Mouse (Mus musculus) embryonic facial prominence, embryonic 12.5 days (tissue): ENCODE data around the gene Smad9. TPM values are rescaled to one million over a fixed set of nuclear protein-coding genes. Genes with fewer than 3 reads are reported as not detected.

Experiments
- ATAC-seq: fragments of 200-750 bp; cut with Nextera tagmentation; 2 replicates; pipeline ENCODE4 v1.8.0; 2017; ENCODE audit not compliant: insufficient number of reproducible peaks, insufficient read depth, low FRiP score, low TSS enrichment
- H3K27ac ChIP-seq: fragments of 300-500 bp; sonication (generic); 2 replicates; pipeline ENCODE4 v1.5.1; 2016; ENCODE audit warnings: mild to moderate bottlenecking
- H3K27me3 ChIP-seq: fragments of 300-500 bp; sonication (generic); 2 replicates; pipeline ENCODE4 v1.6.1; 2016; ENCODE audit warnings: mild to moderate bottlenecking, moderate library complexity
- H3K36me3 ChIP-seq: fragments of 300-500 bp; sonication (generic); 2 replicates; pipeline ENCODE4 v1.6.1; 2016; ENCODE audit warnings: mild to moderate bottlenecking
- H3K4me1 ChIP-seq: fragments of 300-500 bp; sonication (generic); 2 replicates; pipeline ENCODE4 v1.6.1; 2016
- H3K4me2 ChIP-seq: fragments of 300-500 bp; sonication (generic); replicated peaks from 2 replicates; pipeline ENCODE4 v1.6.1; 2016; ENCODE audit warnings: mild to moderate bottlenecking, moderate library complexity
- H3K4me3 ChIP-seq: fragments of 300-500 bp; sonication (generic); 2 replicates; pipeline ENCODE4 v1.5.1; 2016; ENCODE audit warnings: mild to moderate bottlenecking
- H3K9ac ChIP-seq: fragments of 300-500 bp; sonication (generic); 2 replicates; pipeline ENCODE4 v1.6.1; 2016; ENCODE audit warnings: mild to moderate bottlenecking, moderate library complexity
- H3K9me3 ChIP-seq: fragments of 300-500 bp; sonication (generic); 2 replicates; pipeline ENCODE4 v1.6.1; 2016; ENCODE audit warnings: mild to moderate bottlenecking, moderate library complexity
- WGBS: fragments of 180-500 bp; shearing (Covaris S2); methylation state at CpG from one replicate; pipeline ENCODE4 v1.1.7; 2016; 5-methylcytosine and 5-hydroxymethylcytosine counted together
- polyA plus RNA-seq: library from polyadenylated mRNA; unstranded; fragments of >200 nt; fragmentation: Nextera tagmentation; extraction: Ambion mirVana; gene quantifications from 2 replicates; pipeline ENCODE4 v1.2.1, GENCODE M21; 2016

Smad9 gene
- polyA plus RNA-seq, 1 experiment from 2014 or later = 1.2 TPM

DNA sequence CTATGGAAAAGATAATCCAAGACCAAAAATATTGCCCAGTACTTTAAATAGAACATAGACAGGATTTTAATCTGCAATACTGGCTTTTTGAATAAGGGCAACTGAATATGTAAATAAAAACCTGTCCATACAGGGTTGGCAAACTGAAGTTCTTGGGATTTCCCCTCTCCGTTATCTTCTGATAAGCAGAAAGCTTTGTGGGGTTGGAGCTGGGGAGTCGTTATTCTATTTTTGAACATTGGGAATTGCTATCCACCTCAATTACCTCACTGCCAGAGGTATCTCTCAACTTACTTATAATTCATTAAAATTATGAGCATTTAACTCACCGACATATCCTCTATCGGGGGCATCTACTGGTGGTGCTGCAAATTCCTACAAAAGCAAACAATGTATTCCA, 23.0 kb upstream of the Smad9 start:
- H3K4me3 ChIP-seq = no peak overlapping the region
- 95% methylated on average over 4 of the region's 4 CpGs for WGBS

DNA sequence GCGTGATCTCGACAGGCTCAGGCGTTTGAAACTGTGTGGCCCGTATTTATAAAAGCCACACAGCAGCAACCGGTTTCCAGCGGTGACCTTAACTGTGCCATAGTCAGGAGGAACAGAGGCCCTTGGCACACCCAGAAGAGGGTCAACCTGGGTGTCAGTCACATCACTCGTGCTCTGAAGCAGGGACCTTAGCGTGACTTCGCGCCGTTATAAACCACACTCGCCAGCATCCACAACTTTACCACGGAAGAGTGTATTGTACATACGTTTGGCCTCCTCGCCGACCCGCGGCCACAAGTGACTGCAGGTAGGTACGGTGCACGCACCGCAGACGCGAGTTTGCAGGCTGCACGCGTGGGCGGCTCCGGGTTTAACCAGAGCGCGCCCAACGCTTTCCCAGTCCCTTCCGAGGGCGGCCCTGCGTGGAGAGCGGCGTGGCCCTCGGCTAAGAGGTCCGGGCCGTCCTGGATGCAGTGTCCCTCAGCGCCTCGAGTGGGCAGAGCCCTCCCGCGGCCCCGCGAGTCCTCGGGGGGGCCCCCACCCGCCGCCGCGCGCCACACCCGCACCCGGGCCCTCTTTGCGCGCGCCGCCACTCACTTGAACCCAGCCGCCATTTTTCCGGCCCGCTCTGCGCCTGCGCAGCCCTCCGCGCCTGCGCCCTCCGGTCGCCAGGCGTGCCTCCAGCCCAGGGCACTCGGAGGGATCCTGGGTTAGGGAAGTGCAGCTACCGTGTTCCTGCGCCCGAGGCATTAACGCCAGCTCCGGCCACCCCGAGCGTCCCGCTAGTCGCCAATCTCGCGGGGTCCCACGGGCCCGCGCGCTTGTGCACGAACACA, 20.8 kb upstream of the Smad9 start:
- Histone ChIP-seq H3K36me3 (peaks cover 33% of the 10 kb centered on the region), H3K4me2 (peak overlapping the region; percentile 81), H3K9ac (peak overlapping the region; percentile 85), H3K4me1 (0 out of 2 replicates have a peak, but pooled peaks cover 3% of the 10 kb centered on the region), H3K9me3 (no peaks in the 10 kb centered on the region), H3K27me3 (no peaks in the 10 kb centered on the region), H3K27ac (peak overlapping the region; percentile 99), H3K4me3 (peak overlapping the region; percentile 69)
- ATAC-seq = peak; percentile 92
- 1% methylated on average over 83 of the region's 84 CpGs for WGBS

More for the DNA sequence above, 23.0 kb upstream of the Smad9 start:
- 0 out of 2 replicates have a peak, but pooled peaks cover 3% of the 10 kb centered on the region for H3K4me1 ChIP-seq
- peaks cover 51% of the 10 kb centered on the region for H3K36me3 ChIP-seq
- no peaks in the 10 kb centered on the region for H3K9me3 ChIP-seq
- no peak overlapping the region for H3K4me2 ChIP-seq
- no peak overlapping the region for H3K27ac ChIP-seq
- ATAC-seq = no peak
- no peak overlapping the region for H3K9ac ChIP-seq
- no peaks in the 10 kb centered on the region for H3K27me3 ChIP-seq

DNA sequence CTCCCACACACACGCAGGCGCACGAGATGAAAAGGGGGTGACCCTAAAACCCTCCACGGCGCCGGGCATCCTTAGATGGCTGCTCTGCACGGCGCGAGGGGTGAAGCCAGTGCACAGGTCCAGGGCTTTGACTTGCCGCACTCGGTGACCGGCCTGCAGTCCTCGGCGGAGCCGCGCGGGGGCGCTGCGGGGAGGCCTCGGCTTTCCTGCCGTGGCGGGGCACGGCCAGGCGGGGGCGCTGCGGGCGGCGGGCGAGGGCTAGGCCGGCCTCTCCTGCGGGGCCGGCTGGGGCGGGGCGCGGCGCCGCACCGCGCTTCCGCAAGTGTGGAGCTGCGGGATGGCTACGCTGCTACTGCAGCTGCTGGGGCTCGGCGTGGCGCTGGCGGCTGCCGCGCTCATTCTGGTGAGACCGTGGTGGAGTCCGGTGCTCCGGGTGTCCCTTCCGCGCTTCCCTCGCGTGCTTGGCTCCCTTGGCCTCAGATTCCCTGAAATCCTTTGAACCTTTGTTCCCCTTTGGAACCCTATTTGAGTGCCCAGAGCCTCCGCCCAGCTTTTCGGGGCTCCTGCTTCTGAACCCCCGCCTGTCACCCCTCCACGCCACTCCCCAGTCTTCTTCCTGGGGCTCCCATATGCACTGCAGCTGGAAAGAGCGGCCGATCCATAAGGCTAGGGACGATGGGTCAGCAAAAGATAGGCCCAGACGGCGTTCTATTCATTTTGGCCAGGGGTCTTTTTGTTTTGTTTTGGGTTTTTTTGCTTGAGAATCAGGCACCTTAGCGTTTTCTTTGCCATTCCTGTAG, 19.9 kb upstream of the Smad9 start, which contains the start of the genes Exosc8 and Alg5:
Exosc8 (minus strand) TSS at position 147 of the 800 bp plus-strand sequence.
Alg5 (plus strand) TSS at position 293 of the 800 bp plus-strand sequence.
- Histone ChIP-seq H3K9ac (peak within 1 kb of the TSS; percentile 85), H3K36me3 (peaks cover 29% of the 10 kb centered on the region), H3K4me3 (peak within 1 kb of the TSS; percentile 69), H3K9me3 (no peaks in the 10 kb centered on the region), H3K27me3 (no peaks in the 10 kb centered on the region), H3K4me2 (peak within 1 kb of the TSS; percentile 81), H3K4me1 (0 out of 2 replicates have a peak, but pooled peaks cover 3% of the 10 kb centered on the region), H3K27ac (peak within 1 kb of the TSS; percentile 99)
- ATAC-seq = peak; percentile 93
- WGBS = 0% methylated on average over 57 of the region's 65 CpGs

DNA sequence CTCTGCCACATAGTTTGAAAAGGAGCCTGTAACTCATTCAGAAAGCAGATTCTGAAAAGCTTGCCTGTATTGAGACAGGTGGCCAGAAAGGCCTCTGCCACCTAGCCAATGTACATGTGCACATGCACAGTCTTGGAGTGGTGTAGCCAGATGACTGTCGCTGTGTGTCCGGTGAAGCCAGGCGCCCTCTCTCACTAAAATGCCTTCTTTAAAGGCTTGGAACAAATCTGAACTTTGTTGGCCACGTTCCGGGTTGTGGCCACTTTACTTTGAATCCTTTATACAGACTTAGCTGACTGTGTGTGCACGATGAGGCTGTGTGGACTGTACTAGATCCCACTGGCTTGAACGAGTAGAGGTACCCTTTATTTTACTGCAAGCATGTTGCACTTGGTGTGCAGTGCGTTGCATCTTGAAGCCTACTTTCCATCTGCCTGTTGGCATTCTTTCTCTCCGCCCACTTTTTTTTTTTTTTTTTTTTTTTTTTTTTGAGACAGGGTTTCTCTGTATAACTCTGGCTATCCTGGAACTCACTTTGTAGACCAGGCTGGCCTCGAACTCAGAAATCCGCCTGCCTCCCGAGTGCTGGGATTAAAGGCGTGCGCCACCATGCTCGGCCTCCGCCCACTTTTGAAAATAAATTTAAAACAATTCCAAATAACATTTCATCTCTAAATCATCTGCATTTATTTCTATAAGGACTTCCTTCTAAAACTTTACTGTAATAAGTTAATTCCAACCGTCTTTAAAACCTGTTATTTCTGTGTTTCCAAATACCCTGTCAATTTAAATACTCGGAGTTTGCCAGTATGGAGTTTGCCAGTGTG, 19.1 kb upstream of the Smad9 start:
- Histone ChIP-seq H3K9me3 (no peaks in the 10 kb centered on the region), H3K4me2 (peak overlapping the region; percentile 81), H3K9ac (peak overlapping the region; percentile 85), H3K27me3 (no peaks in the 10 kb centered on the region), H3K4me1 (0 out of 2 replicates have a peak, but pooled peaks cover 3% of the 10 kb centered on the region), H3K4me3 (peak overlapping the region; percentile 69), H3K36me3 (peaks cover 30% of the 10 kb centered on the region), H3K27ac (peak overlapping the region; percentile 99)
- ATAC-seq = no peak
- 56% methylated on average over 18 of the region's 18 CpGs for whole genome bisulfite sequencing

DNA sequence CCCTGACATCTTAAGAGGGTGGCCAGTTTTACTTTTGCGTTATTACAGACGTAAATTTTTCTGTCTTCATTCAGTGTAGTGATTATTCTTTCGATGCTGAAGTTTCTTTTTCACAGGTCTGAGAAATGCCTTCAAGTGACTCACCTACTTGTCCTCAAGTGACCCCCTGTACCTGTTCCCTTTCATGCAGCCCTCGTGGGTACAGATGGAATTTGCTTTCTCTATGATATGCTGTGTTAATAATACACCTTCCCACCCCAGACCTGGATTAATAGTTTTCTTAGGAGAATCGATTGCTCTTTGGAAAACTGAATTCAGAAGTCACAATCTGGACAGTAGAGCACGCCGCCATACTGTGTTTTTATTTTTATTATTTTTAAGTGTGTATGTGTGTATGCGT, 18.1 kb upstream of the Smad9 start:
- ATAC-seq = no peak
- H3K4me1 ChIP-seq = 0 out of 2 replicates have a peak, but pooled peaks cover 3% of the 10 kb centered on the region
- no peak overlapping the region for H3K9ac ChIP-seq
- H3K27ac ChIP-seq = no peak overlapping the region
- H3K27me3 ChIP-seq = no peaks in the 10 kb centered on the region
- H3K9me3 ChIP-seq = no peaks in the 10 kb centered on the region
- no peak overlapping the region for H3K4me3 ChIP-seq
- 96% methylated on average over 8 of the region's 8 CpGs for WGBS
- H3K4me2 ChIP-seq = no peak overlapping the region
- peaks cover 33% of the 10 kb centered on the region for H3K36me3 ChIP-seq

DNA sequence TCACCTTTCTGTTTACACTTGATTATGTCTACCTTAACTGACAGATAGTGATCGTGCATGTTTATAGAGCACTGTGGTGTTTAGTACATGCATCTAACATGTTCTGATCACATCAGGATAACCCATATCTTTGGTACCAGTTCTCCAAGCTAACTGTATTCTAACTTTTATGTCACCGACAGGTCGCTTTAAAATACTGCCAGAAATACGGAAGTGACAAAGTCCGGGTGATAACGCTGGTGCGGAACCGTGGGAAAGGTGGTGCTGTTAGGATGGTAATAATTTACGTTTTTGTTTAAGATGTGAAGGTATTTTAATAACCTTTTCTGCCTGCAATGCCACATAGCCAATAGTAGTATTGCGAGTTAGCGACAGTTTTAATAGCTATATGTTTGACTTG, 13.4 kb upstream of the Smad9 start:
- ATAC-seq = no peak
- peaks cover 72% of the 10 kb centered on the region for H3K36me3 ChIP-seq
- H3K9ac ChIP-seq = no peak overlapping the region
- H3K4me1 ChIP-seq = no peaks in the 10 kb centered on the region
- 97% methylated on average over 11 of the region's 11 CpGs for WGBS
- H3K4me2 ChIP-seq = no peak overlapping the region
- H3K27ac ChIP-seq = no peak overlapping the region
- no peaks in the 10 kb centered on the region for H3K9me3 ChIP-seq
- H3K27me3 ChIP-seq = no peaks in the 10 kb centered on the region
- no peak overlapping the region for H3K4me3 ChIP-seq

DNA sequence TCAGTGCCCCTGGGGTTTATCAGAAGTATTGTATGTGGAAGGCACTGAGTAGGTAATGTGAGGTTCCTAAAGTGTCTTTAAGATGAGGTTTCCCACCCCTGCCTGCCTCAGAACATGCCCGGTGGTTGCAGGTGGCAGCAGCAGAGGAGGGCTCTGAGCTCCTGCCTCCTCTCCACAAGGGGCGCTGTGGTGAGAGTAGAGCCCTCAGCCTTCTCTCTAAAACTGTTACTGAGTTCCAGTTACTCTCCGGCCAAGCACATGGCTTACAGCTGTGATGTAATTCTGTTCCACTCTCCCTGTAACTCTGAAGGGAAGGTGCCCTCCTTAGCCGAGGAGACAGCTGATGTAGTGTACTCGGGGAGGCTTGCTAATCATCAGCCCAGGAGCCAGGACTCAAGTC, 9.6 kb upstream of the Smad9 start:
- no peak overlapping the region for H3K4me2 ChIP-seq
- no peak for ATAC-seq
- no peaks in the 10 kb centered on the region for H3K27me3 ChIP-seq
- WGBS = 51% methylated on average over 5 of the region's 5 CpGs
- no peak overlapping the region for H3K27ac ChIP-seq
- no peaks in the 10 kb centered on the region for H3K9me3 ChIP-seq
- H3K36me3 ChIP-seq = peaks cover 96% of the 10 kb centered on the region
- H3K4me1 ChIP-seq = no peaks in the 10 kb centered on the region
- H3K9ac ChIP-seq = no peak overlapping the region
- no peak overlapping the region for H3K4me3 ChIP-seq

DNA sequence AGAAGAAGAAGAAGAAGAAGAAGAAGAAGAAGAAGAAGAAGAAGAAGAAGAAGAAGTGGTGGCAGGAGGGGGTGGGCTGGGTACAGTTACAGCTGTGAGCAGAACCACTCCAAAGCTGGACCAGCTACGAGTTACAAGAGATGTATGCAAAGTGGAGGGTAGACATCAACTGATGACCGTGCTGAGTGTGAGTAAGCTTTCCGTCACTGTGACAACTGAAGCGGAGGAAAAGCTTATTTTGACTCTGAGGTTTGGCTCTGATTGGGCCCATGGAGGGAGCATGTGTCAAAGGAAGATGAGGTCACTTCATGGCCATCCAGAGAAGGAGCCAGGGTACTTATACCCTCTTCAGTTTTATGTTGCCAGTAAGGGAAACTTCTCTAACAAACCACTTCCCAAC, 2.0 kb upstream of the Smad9 start:
- Histone ChIP-seq H3K27me3 (no peaks in the 10 kb centered on the region), H3K9me3 (no peaks in the 10 kb centered on the region), H3K27ac (no peak overlapping the region), H3K4me2 (no peak overlapping the region), H3K9ac (no peak overlapping the region), H3K36me3 (peaks cover 39% of the 10 kb centered on the region), H3K4me3 (no peak overlapping the region), H3K4me1 (peaks cover 19% of the 10 kb centered on the region)
- whole genome bisulfite sequencing = 80% methylated on average over 4 of the region's 4 CpGs
- ATAC-seq = no peak

DNA sequence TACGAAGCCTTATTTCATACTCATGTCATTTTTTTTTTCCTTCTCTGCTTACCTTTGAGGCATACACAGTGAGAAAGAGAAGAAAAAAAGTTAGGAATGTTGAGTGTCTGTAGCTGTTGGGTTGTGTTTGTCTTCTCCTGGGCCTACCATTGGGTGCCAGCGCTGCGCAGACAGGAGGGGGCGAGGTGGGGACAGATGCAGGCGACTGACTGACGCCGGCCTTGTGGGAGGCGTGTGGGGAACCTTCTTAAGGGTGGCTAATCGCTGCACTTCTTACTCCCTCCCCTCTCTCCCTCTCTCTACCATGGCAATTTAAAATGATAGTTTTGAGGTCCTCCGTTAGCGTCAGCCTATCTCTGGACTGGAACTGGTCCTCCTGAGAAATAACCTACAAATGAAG, 676 bp downstream of the Smad9 start:
- Histone ChIP-seq H3K4me3 (peak overlapping the region; percentile 66), H3K9me3 (no peaks in the 10 kb centered on the region), H3K27ac (peak overlapping the region; percentile 80), H3K9ac (peak overlapping the region; percentile 71), H3K4me1 (peaks cover 19% of the 10 kb centered on the region), H3K4me2 (peak overlapping the region; percentile 95), H3K27me3 (no peaks in the 10 kb centered on the region), H3K36me3 (peaks cover 15% of the 10 kb centered on the region)
- WGBS = under 1% methylated on average over 11 of the region's 11 CpGs
- no peak; the same call in 1 of the 2 replicates for ATAC-seq

DNA sequence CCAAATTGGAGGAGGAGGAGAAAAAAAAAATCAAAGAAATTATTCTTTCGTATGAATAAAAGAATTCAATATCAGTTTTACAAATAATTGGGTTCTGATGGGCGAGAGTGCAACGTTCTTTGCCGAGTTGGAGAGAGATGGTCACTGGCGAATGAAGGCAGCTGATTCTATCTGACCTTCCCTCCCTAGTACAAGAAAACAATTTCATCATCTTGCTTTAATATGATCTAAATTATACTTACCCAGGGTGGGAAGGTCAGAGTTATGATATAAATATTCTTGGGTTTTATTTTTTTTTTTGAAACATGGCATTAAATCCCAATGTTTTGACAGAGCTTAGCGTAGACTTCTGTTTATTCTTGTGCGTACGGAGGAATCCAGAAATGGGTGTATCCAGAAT, 2.1 kb downstream of the Smad9 start:
- Histone ChIP-seq H3K27ac (no peak overlapping the region), H3K4me1 (peaks cover 19% of the 10 kb centered on the region), H3K9ac (no peak overlapping the region), H3K9me3 (no peaks in the 10 kb centered on the region), H3K36me3 (peaks cover 1% of the 10 kb centered on the region; the same call in 1 of the 2 replicates), H3K4me2 (no peak overlapping the region; the same call in 1 of the 2 replicates), H3K4me3 (no peak overlapping the region), H3K27me3 (no peaks in the 10 kb centered on the region)
- WGBS = 74% methylated on average over 8 of the region's 8 CpGs
- no peak for ATAC-seq

DNA sequence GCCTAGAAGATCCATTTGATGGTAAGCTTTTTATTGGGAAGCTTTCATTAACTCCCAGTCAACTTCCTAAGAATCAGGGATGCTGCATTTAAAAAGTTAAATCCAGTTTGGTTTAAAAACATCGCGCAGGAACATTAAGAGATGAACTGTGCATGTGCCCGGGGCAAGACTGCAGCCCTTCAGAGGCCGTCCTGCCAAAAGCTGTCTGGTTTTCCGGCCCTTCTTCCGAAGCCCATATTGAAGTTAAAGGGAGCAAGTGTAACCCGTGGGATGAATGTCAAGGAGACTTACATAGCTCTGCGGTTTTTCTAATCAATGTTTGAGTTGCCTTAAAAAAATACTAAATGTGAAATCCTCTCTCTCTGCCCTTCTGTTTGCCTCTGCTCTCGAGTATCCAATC, 3.8 kb downstream of the Smad9 start:
- H3K4me3 ChIP-seq = no peak overlapping the region
- ATAC-seq = no peak
- WGBS = 70% methylated on average over 9 of the region's 9 CpGs
- no peaks in the 10 kb centered on the region for H3K36me3 ChIP-seq
- no peaks in the 10 kb centered on the region for H3K27me3 ChIP-seq
- no peak overlapping the region for H3K27ac ChIP-seq
- H3K4me2 ChIP-seq = no peak overlapping the region
- H3K4me1 ChIP-seq = peaks cover 23% of the 10 kb centered on the region
- no peak overlapping the region for H3K9ac ChIP-seq
- H3K9me3 ChIP-seq = no peaks in the 10 kb centered on the region
